Mouse (Mus musculus) urinary bladder, postnatal 36 days (tissue): ENCODE data around the gene Slc46a2.
A peak's percentile ranks its signal among the peaks of the same experiment; 100 is the strongest.

Experiments
- DNase-seq, 2 experiments: peaks; one replicate each; pipeline ENCODE4 v3.0.0; 2022; ENCODE audit warnings: low spot score in 2 of 2, mixed read lengths in 1 of 2

The Slc46a2 gene

DNA sequence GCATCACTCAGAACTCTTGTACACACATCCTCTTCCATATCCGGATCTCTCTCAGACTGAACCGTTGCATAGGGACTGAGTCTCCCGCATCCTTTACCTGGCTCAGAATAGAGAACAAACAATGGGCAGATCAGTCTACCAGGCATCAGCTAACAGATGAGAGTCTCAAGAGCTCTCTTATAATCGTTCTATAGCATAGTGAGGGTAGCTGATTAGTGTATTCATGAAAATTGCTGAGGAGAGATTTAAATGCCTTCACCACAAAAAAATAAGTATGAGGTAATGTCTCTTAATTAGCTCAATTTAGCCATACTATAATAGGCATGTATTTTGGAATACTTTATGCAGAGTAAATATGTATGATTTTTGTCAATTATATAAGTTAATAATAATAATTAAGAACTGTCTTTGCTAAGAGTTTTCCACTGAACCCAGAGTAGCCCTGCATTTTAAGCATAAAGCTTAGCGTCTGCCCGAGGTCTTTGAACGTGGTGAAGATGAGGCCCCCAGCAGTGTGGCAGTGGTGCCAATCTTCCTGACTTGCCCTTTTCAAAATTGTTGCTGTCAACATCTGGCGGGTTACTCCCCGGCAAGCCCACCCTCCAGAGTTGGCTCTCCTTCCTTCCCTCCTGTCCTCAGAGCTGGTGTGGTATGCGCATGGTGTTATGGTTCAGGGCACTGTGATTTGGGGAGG lies 23.0 kb downstream of the Slc46a2 start:
- no peak for DNase-seq

DNA sequence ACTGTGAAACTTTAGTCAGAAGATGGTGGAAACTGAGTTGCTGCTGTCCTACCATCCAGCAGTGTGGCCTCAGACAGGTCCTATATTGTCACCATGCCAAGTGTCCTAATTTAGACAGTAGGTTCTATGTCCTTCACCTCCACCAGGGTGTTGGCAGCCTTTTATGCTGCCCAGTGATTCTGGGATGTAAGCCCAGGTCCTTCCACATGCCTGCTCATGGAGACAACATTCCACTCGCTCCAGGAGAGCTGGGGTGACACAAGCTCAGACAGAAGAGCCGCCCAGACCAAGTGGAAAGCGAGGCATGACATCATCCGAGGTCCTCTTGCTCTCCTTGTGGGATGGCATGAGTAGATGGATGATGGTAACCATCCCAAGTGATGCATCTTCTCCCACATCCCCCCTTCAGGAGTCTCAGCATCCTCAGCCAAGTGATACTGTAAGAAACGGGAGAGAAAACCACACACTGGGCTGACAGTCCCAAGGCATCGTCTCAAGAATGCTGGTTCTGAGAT lies 24.7 kb downstream of the Slc46a2 start:
- no peak for DNase-seq

DNA sequence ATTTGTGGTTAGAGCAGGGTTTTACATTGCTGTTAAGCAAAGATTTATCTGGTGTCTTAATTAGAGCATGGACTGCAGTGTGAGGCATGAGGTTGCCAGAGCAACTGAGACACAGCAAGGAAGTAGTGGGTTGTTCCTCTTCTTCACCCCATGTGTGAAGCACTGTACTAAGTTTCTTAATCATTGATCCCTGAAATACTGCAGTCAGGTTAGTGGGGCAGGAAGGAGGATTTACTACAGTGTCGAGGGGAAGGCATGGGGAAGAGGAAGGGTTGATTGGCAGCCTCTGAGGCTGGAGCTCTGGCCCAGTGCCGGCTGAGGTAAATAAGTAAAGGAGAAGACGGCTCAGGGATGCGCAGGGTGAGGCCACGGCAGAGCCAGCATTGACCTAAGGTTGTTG lies 26.8 kb downstream of the Slc46a2 start:
- DNase-seq, result no peak

DNA sequence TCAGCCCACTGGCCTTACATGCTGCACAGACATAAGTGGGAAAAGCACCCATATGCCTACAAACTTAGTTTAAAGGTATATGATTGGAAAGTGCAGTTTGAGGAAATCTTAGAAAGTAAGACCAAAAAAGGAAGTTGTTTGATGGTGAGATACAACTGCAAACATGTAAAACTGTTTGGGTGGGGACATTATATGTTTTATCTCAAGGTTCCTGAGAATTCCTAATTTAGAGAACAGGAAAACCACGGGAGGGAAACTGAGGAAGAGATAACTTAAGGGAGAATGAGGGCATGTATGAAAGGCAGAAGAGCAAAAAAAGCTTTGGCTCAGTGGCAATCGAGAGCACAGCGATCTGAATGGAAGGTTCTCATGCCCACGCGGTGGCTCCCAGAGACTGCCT lies 27.8 kb downstream of the Slc46a2 start:
- no peak for DNase-seq

DNA sequence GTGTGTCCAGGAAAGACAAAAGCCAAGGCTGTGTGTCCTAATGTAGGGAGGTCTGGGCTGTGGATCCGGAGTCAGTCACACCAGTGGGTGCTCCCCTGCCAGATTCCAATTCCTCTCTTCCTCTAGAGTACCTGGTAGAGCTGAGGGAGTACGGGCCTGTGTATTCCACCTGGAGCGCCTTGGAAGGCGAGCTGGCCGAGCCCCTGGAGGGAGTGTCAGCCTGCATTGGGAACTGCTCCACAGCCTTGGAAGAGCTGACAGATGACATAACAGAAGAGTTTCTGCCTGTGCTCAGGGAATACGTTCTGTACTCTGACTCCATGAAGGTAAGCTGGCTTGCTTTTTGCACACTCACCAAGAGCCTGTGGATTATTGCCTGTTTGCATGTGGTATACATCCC lies 28.6 kb downstream of the Slc46a2 start:
- no peak for DNase-seq

DNA sequence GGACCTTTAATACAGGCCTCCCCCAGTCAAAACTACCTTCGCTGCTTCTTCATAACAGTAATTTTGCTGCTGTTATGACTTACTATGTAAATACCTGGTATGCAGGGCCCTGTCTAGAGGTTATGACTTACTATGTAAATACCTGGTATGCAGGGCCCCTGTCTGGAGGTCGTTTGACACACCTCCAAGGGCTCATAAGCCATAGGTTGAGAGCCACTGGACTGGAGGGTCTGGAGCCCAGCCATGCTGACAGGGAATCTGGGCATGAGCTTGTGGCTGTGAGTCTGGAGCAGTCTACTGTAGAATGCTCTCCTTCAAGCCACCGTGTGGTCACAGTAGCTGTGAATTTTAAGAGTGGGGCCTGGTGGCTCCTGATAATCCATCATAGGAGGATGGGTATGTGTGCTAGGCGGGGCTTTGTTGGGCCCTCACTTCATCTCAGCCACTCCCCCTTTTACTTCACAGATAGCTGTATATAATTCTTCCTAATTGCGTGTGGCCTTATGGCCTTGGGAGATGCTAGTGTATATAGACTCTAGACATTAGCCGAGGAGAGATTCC lies 30.6 kb downstream of the Slc46a2 start:
- no peak for DNase-seq

DNA sequence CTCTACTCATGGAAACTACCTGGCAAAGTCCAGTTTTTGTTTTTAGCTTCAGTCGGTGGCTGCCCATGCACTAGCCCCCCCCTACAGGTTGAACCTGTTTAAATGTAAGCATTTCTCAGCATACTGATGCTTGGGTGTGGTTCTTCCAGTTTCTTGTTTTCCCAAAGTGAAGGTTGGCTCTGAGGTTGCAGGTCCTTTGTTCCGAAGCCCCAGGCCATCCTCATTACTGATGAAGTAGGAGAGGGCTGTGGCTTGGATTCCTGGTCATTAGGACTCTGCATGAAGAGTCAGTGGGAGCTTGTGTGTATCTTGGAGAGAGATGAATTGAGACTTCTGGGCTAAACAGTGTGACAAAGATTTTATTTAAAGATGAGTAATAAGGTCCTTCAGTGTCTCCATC lies 33.6 kb downstream of the Slc46a2 start:
- no peak for DNase-seq

DNA sequence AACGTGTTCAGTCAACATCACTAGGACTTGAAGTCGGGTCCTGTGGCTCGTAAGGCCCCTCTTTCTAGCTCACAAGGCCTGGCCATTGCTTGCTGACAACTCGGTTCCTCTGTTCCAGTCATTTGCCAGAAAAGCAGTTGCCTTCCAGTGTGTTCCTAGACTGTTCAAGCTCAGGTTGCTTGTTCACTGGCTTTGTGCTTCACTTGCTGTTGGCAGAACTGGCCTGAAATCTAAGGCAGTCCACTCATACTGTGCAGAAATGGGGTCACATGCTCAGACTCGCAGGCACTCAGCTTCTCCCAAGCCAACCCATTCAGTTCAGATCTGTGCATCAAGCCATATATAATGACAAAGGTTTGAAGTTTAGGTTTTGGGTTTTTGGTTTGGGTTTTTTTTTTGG lies 34.1 kb downstream of the Slc46a2 start:
- no peak for DNase-seq

DNA sequence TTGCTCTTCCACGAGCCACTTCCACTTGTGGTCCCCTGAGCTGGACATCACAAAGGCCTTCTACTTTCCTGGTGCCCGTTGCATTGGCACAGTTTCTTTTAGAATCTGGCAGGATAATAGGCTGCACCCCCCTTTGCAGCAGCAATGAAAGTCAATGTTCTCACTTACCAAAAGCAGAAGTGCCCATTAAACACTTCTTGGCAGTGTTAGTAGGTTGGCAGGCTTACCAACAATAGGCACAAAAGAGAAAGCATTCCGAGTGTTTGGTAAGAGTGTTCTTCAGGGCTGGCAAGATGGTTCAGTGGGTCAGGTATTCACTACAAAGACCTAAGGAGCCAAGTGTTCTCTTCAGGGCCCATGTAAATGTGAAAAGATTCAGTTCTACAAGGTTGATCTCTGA lies 35.4 kb downstream of the Slc46a2 start:
- no peak for DNase-seq

DNA sequence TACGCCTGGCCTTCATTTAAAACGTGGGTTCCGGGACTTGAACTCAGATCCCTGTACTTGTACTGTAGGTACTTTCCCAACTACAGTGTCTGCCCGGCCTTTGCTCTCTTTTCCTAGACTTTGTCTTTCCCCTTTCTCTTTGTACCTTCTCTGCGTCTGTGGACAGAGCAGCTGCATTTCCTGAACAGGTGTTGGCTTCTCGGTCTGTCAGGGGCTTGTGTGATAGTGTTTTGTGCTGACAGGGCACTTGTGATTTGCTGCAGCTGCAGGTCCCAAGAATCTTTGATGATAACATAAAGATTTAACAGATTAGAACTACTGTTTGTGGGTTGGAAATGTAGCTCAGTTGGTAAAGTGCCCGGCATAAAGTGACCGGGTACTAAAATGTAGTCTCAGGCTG lies 36.3 kb downstream of the Slc46a2 start:
- DNase-seq, result no peak

DNA sequence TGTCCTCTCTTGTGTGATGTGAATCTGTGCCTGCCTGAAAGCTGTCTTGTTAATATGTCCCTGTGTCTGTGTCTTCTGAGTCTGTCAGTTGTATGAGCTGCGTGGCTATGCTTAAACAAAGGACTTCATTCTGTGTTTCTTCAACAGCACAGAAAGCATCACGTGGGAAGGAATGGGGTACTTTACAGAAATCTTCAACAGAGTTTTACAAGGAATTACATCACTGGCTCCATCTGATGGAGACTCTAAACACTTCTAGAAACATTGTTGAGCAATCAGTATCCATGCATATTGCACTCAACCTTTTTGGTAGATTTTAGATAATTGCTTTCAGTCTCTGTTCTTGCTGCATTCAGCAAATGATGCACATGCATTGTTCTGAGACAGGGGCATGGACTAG lies 37.8 kb downstream of the Slc46a2 start:
- DNase-seq, result no peak

DNA sequence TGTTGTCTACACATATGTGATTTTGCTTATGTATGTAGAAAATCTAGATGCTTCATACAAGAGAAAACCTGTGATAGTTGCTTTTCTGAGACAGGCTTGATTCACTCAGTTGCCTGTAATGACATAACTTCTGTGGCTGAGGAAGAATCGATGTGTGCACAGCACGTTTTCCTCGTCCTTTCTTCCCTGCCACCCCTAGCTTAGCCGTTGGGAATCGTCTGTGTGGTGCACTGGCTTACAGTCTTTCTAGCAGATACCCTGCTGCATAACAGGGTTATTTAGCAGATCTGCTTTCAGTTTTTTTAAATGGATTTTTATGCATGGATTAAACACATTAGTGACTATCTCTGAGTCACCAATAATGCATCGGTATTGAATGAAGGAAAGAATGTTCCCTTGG lies 38.3 kb downstream of the Slc46a2 start:
- DNase-seq, result no peak

DNA sequence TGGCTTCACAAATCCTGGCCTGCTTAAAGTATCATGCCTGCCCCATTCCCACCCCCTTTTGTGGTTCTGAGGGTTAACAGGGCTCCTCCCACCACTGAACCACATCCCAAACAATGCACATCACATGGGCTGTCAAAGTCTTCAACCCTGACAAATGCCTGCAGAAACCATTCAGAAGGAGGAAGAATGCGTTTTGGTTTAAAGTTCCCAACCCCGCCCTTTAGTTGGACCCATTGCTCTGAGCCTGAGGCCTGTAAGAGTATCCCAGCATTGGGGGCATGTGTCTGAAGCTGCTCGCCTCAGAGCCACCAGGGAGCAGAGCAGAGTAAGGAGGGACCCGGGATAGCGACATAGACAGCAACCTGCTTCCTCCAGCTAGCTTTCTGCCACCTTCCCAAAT lies 41.0 kb downstream of the Slc46a2 start:
- no peak for DNase-seq

DNA sequence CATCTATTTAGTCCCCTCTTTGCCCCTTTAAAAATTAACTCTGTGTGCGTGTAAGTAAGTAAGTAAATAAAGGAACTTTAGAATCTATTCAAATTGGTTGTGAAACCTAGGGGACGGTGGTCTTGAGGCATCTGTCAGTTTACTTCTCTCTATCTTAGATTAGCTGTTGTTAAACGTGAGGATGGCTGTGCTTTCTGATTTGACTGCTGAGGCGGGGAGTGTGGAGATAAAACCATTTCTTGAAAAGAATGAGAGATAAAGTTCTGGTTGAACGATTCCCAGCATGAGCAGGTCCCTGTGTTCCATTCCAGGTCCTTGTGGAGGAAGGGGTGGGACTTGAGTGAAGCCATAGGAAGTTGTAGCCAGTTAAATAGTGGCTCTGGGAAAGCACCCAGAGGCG lies 41.6 kb downstream of the Slc46a2 start:
- DNase-seq, result no peak

DNA sequence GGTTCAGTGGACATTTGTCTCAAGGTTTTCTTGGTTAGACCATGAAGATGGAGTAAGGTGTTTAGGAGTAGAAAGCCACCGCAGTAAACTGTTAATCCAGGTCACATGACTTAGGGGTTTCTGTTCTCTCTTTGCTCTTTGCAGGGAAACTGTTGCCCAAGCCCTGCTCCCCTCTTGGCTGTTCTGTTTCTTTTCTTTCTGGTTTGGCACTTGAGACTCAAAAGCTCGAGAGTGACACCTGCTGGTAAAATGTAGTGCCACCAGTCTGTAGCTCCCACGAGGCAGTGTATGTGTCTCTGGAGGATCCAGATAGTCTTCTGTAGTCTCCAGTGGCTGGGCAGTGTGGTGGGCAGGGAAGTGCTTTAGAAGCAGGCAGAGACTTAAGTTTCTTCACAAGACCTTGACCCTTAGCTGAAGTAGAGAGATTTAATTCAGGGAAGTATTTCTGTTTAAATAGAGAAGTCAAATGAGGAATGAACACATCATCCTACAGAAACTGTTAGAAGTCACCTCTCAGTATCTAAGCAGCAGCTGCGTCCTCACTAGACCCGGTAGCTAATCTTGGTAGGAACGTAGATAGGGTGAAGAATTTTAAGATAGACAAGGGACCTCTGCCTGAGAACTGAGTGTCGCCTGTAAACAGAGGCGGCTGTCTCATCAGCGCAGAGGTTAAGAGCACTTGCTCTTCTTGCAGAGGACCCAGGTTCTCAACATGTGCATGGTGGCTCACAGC lies 43.8 kb downstream of the Slc46a2 start:
- DNase-seq, result peak; percentile 73 to 75

DNA sequence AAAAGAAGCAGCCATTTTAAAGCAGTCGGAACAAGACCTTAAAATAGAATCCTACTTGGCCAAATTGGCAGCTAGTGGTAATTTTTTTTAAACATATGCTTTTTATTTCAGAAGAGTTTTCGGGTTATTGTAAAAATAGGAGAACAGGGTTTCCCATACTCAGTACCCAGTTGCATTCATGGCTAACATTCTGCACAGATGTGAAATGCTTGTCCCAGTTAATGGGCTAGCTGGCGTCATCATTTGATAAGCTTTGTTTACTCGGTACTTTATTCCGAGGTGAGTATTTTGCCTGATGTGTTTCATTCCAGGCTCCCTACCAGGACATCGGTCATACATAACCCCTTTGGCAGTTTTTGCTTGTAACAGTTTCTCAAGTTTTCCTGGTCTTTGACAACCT lies 44.4 kb downstream of the Slc46a2 start:
- no peak for DNase-seq

DNA sequence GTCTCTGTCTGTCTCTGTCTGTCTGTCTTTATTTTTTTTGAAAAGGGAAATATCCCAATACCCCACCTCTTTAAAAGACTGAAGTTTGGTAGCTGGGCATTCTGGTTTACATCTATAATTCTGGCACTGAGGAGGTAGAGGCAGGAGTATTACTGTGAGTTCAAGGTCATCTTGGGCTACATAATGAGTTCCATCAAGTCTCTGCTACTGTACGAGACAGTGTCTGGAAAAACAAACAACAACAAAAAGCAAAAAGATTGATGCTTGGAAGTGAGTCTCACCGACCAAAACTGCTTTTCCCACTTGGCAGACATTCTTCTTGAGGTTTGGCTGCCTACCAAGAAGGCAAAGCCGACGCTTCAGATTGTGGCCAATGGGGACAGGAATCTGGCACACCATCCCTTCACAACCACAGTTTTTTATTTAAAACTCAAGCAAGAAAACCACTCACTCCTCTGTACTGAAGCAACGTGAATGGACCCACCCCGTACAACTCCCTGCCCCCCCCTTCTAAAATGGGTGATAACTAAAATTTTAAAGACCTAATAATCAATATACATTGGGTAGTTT lies 45.3 kb downstream of the Slc46a2 start:
- peak in 1 of 2 experiments; percentile 25 for DNase-seq

DNA sequence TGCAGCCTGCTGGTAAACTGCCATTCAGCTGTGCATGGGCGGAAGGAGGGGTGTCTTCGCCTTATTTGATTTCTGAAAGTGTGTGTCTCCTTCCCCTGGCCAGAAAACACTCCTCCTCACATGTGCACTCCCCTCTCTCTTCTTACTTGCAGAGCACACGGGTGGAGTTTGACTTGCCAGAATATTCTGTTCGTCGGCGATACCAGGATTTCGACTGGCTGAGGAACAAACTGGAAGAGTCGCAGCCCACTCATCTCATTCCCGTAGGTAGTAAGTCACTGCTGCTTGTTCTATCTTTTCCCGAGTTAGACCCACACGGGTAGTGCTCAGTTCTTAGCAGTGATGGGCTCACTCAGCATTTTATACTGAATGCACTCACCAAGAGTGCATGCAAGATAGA lies 46.8 kb downstream of the Slc46a2 start:
- no peak for DNase-seq

DNA sequence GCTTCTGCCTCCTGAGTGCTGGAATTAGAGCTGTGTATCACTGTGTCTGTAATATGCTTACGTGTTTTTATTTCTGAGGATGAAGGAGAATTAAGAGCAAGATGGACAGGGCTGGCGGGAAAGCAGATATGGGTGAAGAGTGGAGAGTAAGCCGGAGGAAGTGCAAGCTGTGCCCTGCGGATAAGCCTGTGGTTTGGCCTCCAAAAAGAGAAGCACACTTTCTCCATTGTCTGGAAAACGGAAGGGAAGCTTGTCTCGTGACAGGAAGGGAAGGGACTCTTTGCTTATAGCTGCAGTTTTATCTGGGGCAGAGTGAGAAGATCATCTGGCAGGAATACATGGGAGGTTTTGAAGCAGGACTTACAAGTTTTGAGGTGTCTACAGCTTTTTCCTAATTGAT lies 51.0 kb downstream of the Slc46a2 start:
- DNase-seq, result no peak

DNA sequence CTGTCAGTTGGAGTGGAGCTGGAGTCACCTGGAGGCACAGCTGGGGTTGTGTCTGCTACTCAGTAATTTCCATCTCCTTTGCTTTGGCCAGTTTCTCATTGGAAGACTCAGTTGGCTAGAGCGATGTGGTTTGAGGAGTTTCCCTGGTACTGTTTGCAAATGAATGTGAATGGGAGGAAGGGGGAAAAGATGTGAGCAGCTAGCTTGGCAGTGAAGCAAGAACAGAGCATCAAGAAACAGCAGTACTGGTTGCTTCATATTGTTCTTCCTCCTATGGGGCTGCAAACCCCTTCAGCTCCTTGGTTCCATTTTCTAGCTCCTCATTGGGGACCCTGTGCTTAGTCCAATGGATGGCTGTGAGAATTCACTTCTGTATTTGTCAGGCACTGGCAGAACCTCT lies 52.5 kb downstream of the Slc46a2 start:
- DNase-seq, result no peak

DNA sequence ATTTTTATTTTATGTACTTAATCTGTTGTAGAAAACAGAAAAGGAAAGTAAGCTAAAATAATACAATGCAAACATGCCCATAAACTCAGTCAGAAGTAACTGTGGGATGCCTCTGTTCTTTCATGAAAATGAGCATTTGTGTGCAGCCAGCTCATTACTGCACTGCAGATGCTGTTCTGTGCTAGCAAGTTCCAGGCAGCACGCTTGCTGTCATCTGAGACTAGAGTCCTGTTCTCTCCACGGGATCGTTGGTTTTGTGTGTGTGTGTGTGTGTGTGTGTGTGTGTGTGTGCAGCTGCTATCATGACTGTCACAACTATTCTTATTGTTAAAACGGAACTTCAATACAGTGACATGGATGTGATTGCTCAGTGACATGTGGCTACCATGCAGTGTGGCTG lies 53.0 kb downstream of the Slc46a2 start:
- no peak for DNase-seq

DNA sequence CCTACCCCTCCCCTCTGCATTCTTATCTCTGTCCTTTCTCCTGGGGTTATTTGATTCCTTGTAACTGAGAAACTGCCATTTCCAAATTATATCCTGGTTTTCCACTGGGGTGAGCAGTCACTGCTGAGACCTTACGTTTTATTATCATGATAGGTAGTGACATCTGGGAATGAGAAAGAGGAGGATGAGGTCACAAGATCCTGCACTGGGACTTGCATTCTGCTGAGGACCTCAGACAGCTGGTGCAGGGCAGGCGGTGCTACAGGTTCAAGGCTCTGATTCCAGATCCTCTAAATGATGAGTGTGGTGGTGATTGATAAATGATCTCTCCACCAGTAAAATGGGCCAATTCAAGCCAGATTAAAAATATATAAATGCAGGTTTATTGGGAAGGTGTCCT lies 54.4 kb downstream of the Slc46a2 start:
- no peak for DNase-seq
